Mouse (Mus musculus) heart, postnatal 0 days (tissue): Measurements from ENCODE around the gene Mmp15.

Experiments used
- CTCF ChIP-seq: IDR thresholded peaks from 2 replicates; pipeline ENCODE4 v1.5.1; 2016; ENCODE audit warnings: antibody characterized with exemption, control low read depth, low read depth
- EP300 ChIP-seq: IDR thresholded peaks from 2 replicates; pipeline ENCODE4 v1.6.1; 2016; ENCODE audit warnings: antibody characterized with exemption, low read depth

DNA sequence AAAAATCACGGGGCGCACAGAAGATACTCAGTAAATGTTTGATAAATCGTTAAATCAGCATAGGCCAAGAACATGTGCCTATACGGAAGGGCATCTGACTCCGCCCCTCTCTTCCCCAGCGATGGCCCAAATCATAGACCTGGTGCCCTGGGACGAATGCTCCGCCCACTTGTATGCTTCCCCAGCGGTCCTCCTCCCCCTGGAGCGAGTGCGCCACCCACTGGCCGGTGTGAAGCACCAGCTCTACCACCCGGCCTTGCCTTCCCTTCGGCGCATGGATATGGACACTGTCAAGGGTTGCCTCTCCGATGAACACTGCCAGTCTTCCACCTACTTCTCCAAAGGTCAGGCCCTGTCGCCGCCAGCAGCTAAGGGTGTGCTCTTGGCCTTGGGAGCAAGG, 39.2 kb upstream of the Mmp15 start:
- TF ChIP-seq CTCF = peak; percentile 28; the same call in 1 of the 2 replicates
- no peak for TF ChIP-seq EP300
